Mouse (Mus musculus): ENCODE measurements around the gene Tbl1xr1. TPM values are rescaled to one million over a fixed set of nuclear protein-coding genes. Genes with fewer than 3 reads are reported as not detected.

Gene Tbl1xr1
- polyA plus RNA-seq, 2 experiments, result 27.0 to 27.8 TPM

- no peak for TF ChIP-seq POLR2A (IDR thresholded peaks at IDR 0.05; ENCODE audit: borderline replicate concordance, extremely low read depth, insufficient read depth, insufficient read length)
- H3K9ac ChIP-seq (ENCODE audit: low read depth, low read length, severe bottlenecking), result no peak overlapping the region
- 84% methylated on average over 7 of the region's 7 CpGs for WGBS
- no peak overlapping the region for H3K4me2 ChIP-seq (replicated peaks; ENCODE audit: low read depth, low read length, severe bottlenecking)
- H3K36me3 ChIP-seq (ENCODE audit: control insufficient read depth, insufficient read depth, low read length), result peaks cover 62% of the 10 kb centered on the region
- H3K4me1 ChIP-seq (ENCODE audit: control insufficient read depth, insufficient read depth, low read length), result no peaks in the 10 kb centered on the region
- no peak overlapping the region for H3K4me3 ChIP-seq (replicated peaks; ENCODE audit: low read length)
- no peaks in the 10 kb centered on the region for H3K9me3 ChIP-seq (ENCODE audit: control insufficient read depth, low read length)
- ATAC-seq (ENCODE audit: low FRiP score, low read depth) (no peak), DNase-seq (ENCODE audit: low spot score) (no peak)
- H3K27ac ChIP-seq (replicated peaks; ENCODE audit: low read depth, low read length), result no peak overlapping the region
- H3K27me3 ChIP-seq (ENCODE audit: control insufficient read depth, insufficient read depth, low read length), result no peaks in the 10 kb centered on the region
Observed at GRCm38 (mm10) chr3:22194185-22194856, 117.9 kb downstream of the Tbl1xr1 start.

- H3K9ac ChIP-seq (ENCODE audit: low read depth, low read length, severe bottlenecking), result no peak overlapping the region
- H3K27ac ChIP-seq (replicated peaks; ENCODE audit: low read depth, low read length), result no peak overlapping the region
- no peaks in the 10 kb centered on the region for H3K27me3 ChIP-seq (ENCODE audit: control insufficient read depth, insufficient read depth, low read length)
- H3K9me3 ChIP-seq (ENCODE audit: control insufficient read depth, low read length), result no peaks in the 10 kb centered on the region
- WGBS, result 82% methylated on average over 1 of the region's 1 CpGs
- H3K4me2 ChIP-seq (replicated peaks; ENCODE audit: low read depth, low read length, severe bottlenecking), result no peak overlapping the region
- no peak overlapping the region for H3K4me3 ChIP-seq (replicated peaks; ENCODE audit: low read length)
- DNase-seq (ENCODE audit: low spot score) (no peak), ATAC-seq (ENCODE audit: low FRiP score, low read depth) (no peak)
- H3K4me1 ChIP-seq (ENCODE audit: control insufficient read depth, insufficient read depth, low read length), result no peaks in the 10 kb centered on the region
- H3K36me3 ChIP-seq (ENCODE audit: control insufficient read depth, insufficient read depth, low read length), result peaks cover 47% of the 10 kb centered on the region
- no peak for TF ChIP-seq POLR2A (IDR thresholded peaks at IDR 0.05; ENCODE audit: borderline replicate concordance, extremely low read depth, insufficient read depth, insufficient read length)
Observed at GRCm38 (mm10) chr3:22198802-22199201, 122.3 kb downstream of the Tbl1xr1 start.

GRCm38 (mm10) chr3:22204186-22204585, 127.7 kb downstream of the Tbl1xr1 start:
- no peak overlapping the region for H3K4me2 ChIP-seq (replicated peaks; ENCODE audit: low read depth, low read length, severe bottlenecking)
- no peak for ATAC-seq (ENCODE audit: low FRiP score, low read depth)
- no peak for DNase-seq (ENCODE audit: low spot score)
- TF ChIP-seq POLR2A (IDR thresholded peaks at IDR 0.05; ENCODE audit: borderline replicate concordance, extremely low read depth, insufficient read depth, insufficient read length), result no peak
- no peak overlapping the region for H3K4me3 ChIP-seq (replicated peaks; ENCODE audit: low read length)
- WGBS, result 96% methylated on average over 3 of the region's 3 CpGs
- H3K36me3 ChIP-seq (ENCODE audit: control insufficient read depth, insufficient read depth, low read length), result peaks cover 35% of the 10 kb centered on the region
- H3K27ac ChIP-seq (replicated peaks; ENCODE audit: low read depth, low read length), result no peak overlapping the region
- no peaks in the 10 kb centered on the region for H3K27me3 ChIP-seq (ENCODE audit: control insufficient read depth, insufficient read depth, low read length)
- H3K4me1 ChIP-seq (ENCODE audit: control insufficient read depth, insufficient read depth, low read length), result no peaks in the 10 kb centered on the region
- no peaks in the 10 kb centered on the region for H3K9me3 ChIP-seq (ENCODE audit: control insufficient read depth, low read length)
- H3K9ac ChIP-seq (ENCODE audit: low read depth, low read length, severe bottlenecking), result no peak overlapping the region

- ATAC-seq (ENCODE audit: low FRiP score, low read depth) (no peak), DNase-seq (ENCODE audit: low spot score) (no peak)
- Histone ChIP-seq H3K4me3 (replicated peaks; ENCODE audit: low read length) (no peak overlapping the region), H3K4me2 (replicated peaks; ENCODE audit: low read depth, low read length, severe bottlenecking) (no peak overlapping the region), H3K4me1 (ENCODE audit: control insufficient read depth, insufficient read depth, low read length) (no peaks in the 10 kb centered on the region), H3K36me3 (ENCODE audit: control insufficient read depth, insufficient read depth, low read length) (no peaks in the 10 kb centered on the region), H3K27me3 (ENCODE audit: control insufficient read depth, insufficient read depth, low read length) (no peaks in the 10 kb centered on the region), H3K9me3 (ENCODE audit: control insufficient read depth, low read length) (no peaks in the 10 kb centered on the region), H3K9ac (ENCODE audit: low read depth, low read length, severe bottlenecking) (no peak overlapping the region), H3K27ac (replicated peaks; ENCODE audit: low read depth, low read length) (no peak overlapping the region)
- WGBS, result 82% methylated on average over 2 of the region's 2 CpGs
- no peak for TF ChIP-seq POLR2A (IDR thresholded peaks at IDR 0.05; ENCODE audit: borderline replicate concordance, extremely low read depth, insufficient read depth, insufficient read length)
Observed at GRCm38 (mm10) chr3:22221557-22221956, 145.1 kb downstream of the Tbl1xr1 start.

GRCm38 (mm10) chr3:22222351-22222750, 145.9 kb downstream of the Tbl1xr1 start:
- no peaks in the 10 kb centered on the region for H3K4me1 ChIP-seq (ENCODE audit: control insufficient read depth, insufficient read depth, low read length)
- TF ChIP-seq POLR2A (IDR thresholded peaks at IDR 0.05; ENCODE audit: borderline replicate concordance, extremely low read depth, insufficient read depth, insufficient read length), result no peak
- H3K36me3 ChIP-seq (ENCODE audit: control insufficient read depth, insufficient read depth, low read length), result no peaks in the 10 kb centered on the region
- no peak overlapping the region for H3K4me3 ChIP-seq (replicated peaks; ENCODE audit: low read length)
- no peak overlapping the region for H3K9ac ChIP-seq (ENCODE audit: low read depth, low read length, severe bottlenecking)
- no peaks in the 10 kb centered on the region for H3K27me3 ChIP-seq (ENCODE audit: control insufficient read depth, insufficient read depth, low read length)
- no peak overlapping the region for H3K27ac ChIP-seq (replicated peaks; ENCODE audit: low read depth, low read length)
- no peaks in the 10 kb centered on the region for H3K9me3 ChIP-seq (ENCODE audit: control insufficient read depth, low read length)
- 49% methylated on average over 12 of the region's 12 CpGs for WGBS
- ATAC-seq (ENCODE audit: low FRiP score, low read depth) (no peak), DNase-seq (ENCODE audit: low spot score) (no peak)
- H3K4me2 ChIP-seq (replicated peaks; ENCODE audit: low read depth, low read length, severe bottlenecking), result no peak overlapping the region
